Mouse (Mus musculus): ENCODE measurements around the gene Zcchc10.
"Not testable (repeated sequence)": the region's sequence is repeated elsewhere in the genome, so short reads cannot be mapped to it uniquely, and the experiment has no call there.

Gene Zcchc10

DNA sequence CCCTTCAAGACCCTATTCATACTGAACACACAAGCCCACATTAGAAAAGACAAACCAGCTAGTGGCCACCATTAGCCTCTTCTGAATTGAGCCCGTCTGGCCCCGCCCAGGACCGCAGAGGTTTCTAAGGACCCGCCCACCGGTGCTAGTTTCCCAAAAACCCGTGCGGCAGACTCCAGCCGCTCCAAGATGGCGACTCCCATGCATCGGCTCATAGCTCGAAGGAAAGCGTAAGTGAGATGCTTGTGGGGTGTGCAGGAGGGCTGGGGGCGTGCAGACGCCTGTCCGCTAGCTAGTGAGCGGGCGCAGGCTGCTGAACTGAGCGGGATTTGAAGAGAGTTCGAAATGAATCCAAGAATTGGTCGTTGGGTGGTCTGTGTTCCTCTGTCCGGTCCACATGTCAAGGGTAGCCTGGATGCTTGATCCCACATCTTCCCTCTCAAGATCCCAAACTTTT, at the start of gene Zcchc10:
Zcchc10 (plus strand) TSS at position 168 of the 457 bp plus-strand sequence.
- in situ Hi-C loops (cut with MboI, MseI) = no loop called here

DNA sequence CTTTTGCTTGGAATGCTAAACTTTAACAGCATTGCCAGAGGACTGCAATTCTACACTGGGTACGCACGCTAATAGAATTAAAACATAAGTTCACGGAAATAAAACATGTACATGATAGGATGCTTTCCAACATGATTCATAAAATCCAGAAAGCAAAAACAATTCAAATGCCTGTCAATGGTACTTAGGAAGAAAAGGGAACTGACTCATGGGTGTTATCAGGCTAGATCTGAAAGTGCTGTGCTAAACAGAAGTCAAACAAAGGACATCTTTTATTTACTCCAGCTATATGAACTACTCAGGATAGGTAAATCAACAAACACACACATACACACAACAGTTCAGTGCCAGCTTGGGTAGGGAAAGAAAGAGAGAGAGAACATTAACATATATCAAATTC, 49.1 kb upstream of the Zcchc10 start:
- in situ Hi-C loops (cut with MboI, MseI) = no loop called here

DNA sequence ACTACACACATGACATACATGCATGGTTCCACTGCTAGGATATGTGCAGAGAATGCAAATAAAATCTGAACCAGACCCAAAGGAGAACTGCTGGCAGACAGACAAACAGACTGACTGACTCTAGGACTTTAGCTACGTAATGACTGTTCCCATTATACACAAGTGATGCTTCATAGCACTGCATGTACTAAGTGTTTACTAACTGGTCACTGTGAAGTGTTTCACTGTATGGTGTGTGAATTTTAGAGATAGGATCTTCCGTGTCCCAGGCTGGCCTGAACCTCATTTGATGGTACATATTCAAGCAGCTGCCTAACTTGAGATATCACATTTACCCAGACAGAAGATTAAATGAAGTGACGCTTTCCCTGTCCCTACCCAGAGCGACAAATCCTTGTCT, 46.1 kb upstream of the Zcchc10 start:
- in situ Hi-C loops (cut with MboI, MseI) = no loop called here

DNA sequence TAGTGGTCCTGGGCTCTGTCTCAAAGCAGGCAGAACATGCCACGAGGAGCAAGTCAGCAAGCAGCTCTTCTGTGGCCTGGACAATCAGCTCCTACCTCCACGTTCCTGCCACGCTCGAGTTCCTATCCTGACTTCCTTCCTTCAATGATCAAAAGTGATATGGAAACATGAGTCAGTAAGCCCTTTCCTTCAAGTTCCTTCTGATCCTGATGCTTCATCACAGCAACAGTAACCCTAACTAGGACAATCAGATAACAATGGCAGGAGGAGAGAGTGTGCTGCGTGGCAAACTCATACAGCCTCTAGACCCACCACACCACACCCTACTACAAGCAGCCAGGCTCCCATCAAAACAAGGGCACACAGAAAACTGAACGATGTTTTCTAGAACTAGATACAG, 38.6 kb upstream of the Zcchc10 start:
- in situ Hi-C loops (cut with MboI, MseI) = no loop called here

DNA sequence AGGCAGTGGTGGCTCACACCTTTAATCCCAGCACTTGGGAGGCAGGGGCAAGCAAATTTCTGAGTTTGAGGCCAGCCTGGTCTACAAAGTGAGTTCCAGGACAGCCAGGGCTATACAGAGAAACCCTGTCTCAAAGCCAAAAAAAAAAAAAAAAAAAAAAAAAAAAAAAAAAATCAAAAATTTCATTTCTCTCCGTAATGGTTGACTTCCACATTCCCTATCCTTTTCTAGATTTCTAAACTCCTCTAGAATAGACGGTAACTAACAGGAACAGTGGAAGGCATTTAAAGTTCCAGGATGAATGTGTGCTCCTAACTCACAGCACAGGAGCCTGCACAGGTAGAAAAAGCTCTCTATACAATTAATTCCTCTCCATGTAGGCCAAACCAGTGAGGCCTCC, 34.3 kb upstream of the Zcchc10 start:
- in situ Hi-C loops (cut with MboI, MseI) = not testable (repeated sequence)

DNA sequence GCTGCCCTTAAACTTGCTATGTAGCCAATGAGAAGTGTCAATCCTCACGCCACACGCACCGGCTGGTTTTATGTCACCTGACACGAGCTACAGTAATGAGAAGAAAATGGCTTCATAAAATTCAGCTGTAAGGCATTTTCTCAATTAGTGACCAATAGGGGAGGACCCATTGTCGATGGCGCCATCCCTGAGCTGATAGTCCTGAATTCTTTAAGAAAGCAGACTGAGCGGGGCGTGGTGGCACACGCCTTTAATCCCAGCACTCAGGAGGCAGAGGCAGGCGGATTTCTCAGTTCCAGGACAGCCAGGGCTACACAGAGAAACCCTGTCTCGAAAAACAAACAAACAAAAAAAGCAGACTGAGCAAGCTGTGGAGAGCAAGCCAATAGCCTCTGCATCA, 33.6 kb upstream of the Zcchc10 start:
- in situ Hi-C loops (cut with MboI, MseI) = no loop called here

DNA sequence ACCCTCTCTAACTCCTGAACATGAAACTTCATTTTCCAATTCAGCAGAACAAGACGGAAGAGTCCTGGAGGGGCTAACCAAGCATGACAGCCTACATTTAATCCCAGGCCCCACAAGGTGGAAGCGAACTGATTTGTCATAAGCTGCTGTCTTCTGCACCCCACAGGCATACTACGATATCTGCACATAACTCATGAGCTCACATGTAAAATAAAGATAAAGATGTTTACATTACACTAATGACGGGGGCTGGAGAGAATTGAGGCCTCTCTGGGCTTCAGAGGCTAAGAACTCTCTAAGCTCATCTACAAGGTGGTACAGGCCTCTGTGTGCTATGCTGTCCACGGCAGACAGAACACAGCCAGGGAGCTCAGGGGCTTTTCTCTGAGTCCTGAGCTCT, 30.0 kb upstream of the Zcchc10 start:
- in situ Hi-C loops (cut with MboI, MseI) = no loop called here

DNA sequence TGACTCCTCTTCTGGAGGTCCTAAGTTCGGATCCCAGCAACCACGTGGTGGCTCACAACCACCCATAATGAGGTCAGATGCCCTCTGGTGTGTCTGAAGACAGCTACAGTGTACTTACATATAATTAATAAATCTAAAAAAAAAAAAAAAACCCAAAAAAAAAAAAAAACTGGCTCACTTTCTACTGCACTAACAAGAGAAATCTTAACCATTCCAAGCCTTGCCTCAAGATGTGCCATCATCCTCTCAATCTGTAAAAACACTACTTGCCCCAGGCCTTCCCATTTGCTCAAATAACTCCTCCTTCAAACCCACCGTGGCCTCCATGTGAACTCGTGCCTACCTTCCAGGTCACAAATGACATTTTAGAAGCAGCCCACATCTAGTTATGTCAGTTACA, 27.6 kb upstream of the Zcchc10 start:
- in situ Hi-C loops (cut with MboI, MseI) = no loop called here

DNA sequence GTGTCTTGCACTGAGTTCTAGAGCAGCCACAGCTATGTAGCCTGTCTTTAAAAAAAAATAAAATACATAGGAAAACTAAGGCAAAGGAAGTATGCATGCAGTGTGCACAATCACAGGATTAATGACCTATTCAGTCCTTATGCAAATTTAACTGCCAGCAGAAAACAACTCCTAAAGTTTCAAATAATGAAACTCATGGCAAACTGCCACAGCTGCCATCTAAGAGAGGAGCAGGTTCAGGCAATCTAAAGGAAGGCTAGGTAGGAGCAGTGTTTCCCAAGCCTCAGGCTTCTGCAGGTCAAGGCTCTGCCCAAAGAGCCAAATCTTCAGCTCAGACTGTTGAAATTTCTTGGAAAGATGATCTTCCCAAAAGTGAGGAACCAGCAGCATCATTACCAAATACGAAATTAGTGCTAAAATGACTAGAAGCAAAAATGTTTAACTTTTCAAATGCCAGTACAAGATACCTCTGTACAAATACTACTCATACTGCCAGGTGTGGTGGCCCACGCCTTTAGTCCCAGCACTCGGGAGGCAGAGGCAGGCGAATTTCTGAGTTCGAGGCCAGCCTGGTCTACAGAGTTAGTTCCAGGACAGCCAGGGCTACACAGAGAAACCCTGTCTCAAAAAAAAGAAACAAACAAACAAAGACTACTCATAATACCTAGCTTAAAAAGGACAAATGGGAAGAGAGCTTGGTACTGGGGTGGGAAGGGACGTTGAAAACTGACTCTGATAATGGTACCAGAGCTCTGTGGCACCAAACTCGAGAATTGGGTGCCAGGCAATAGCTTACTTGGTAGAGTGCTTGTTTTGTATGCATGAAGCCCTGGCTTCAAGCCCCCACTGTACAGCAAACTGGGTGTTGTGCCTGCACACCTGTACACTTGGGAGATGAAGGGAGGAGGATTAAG, 26.3 kb upstream of the Zcchc10 start:
- in situ Hi-C loops (cut with MboI, MseI) = no loop called here

DNA sequence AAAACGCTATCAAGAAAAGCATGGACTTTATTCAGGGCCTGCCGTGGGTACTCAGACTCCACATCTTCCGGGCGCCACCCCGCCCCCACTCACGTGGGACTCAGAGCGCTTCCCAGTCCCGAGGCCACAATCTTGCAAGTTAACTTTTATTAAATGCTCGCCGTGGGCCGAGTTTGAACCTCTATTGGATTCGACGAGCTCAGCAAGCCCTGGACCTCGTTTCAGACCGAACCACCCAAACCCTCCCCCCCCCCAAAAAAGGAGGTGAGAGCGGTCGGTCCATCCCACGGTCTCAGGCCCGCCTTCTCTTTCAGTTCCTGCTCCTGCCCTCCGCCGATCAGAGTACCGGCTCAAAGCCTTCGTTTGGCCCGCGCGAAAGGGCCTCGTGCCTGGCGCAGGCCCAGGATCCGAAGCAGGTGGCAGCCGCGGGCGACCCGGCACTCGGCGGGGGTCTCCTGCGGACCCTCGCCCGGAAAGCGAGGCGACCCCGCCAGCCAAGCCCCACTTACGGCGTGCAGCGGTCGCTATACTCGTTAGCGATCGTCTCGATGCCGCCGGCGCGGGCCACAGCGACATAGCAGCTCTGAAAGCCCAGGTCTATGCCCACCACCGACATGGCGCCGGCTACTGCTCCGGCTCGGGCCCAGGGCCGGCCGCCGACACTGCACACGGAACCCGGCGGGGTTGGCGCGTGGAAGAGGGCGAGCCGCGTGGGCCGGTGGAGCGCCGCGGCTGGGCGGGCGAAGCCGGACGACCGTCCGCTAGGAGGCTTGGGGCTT, 24.7 kb upstream of the Zcchc10 start:
- in situ Hi-C loops (cut with MboI, MseI) = loop anchor here (5.0 kb wide), 1 partner anchor 43 kb away; no protein-coding TSS in a partner anchor

DNA sequence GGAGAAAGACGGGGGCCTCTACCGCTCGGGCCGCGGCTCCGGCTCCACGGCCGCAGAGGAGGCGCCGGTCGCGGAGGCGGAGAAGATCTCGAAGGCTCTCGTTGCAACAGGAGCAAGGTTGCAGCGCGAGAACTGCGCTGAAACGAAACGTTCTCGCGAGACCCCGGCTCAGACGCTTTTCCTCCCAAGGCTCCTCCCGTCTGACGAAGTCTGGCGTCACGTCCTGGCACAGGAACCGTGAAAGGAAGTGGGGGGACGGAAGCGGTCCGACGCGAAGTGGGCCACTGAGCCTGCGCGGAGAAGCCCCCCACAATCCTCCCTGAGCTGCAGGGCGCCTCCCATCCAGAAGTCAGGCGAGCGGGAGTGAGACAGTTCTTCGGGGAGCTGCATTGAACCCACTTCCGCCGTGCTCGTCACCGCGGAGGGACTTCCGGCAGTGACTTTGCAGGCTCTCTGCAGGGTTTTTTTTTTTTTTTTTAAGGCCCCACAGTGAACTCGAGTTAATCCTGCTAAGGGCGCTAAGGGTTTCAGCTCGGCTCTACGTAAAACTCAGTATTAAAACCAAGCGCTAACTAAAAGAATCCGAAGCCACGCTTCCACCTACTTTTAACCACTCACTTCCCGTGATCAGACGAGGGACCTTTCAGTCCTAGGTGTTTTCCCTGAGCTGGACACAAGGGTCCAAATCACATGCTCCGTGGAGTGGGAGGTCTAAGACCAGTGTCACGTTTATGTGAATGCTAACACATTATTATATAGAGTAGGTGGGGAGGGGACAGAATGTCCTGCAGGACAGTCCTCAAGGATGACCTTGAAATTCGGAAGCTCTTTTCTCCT, 23.9 kb upstream of the Zcchc10 start, which contains the start of gene Hspa4:
Hspa4 (minus strand) TSS at position 128 of the 837 bp plus-strand sequence.
- in situ Hi-C loops (cut with MboI, MseI) = loop anchor here (5.0 kb wide), 1 partner anchor 42 kb away; no protein-coding TSS in a partner anchor

DNA sequence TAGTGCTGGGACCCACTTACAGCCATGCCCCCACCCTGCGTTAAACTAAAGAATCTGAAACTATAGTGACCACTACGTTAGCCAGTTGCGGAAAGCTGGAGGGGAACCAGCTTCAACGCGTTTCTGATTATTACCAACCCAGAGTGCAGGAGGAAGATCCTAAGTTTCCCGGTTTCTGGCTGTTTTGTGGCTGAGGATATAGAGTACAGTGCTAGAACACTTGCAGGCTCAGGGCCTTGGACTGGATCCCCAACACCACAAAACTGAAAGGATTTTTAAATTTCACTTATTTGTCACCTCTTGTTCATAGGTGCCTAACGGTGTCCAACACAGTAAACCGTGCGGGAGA, 23.3 kb upstream of the Zcchc10 start:
- in situ Hi-C loops (cut with MboI, MseI) = loop anchor here (5.0 kb wide), 1 partner anchor 41 kb away; no protein-coding TSS in a partner anchor

DNA sequence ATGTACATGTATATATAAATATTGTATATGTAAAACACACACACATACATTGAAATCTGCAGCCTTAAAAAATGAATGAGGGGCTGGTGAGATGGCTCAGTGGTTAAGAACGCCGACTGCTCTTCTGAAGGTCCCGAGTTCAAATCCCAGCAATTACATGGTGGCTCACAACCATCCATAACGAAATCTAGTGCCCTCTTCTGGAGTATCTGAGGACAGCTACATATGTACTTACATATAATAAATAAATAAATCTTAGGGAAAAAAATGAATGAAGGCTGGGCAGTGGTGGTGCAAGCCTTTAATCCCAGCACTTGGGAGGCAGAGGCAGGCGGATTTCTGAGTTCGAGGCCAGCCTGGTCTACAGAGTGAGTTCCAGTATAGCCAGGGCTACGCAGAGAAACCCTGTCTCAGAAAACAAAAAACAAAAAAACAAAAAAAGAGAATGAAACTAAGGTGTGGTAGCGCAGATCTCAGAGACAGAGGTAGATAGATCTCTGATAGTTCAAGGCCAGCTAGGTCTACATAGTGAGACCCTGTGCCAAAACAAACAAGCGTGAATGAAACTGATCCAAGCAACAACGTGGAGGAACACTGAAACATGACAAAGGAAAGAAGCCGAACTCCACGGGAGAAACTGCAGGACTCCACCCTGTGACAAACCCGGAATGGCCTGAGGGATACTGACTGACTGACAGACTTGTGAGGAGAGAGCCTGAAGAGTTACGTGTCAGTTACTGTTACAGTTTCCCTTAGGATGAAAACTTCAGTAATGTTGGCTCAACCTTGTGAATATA, 20.2 kb upstream of the Zcchc10 start:
- in situ Hi-C loops (cut with MboI, MseI) = loop anchor here (5.0 kb wide), 1 partner anchor 38 kb away; no protein-coding TSS in a partner anchor

DNA sequence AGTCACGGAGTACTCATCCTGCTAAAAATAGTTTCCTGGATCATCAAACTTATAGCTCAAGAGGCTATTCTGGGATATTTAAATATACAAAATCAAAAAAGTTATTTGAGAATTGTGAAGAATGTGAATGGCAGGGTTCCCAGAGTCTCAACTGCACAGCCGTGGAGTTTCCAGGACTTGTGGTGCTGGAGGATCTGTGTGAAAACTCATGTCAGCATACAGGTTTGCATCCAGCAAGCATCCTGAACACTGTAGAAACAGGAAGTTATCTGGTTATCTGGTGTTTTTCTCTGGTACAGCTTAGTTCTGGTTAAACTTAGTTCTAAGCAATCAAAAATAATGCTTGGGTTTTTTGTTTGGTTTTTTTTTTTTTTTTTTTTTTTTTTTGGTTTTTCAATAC, 17.5 kb upstream of the Zcchc10 start:
- in situ Hi-C loops (cut with MboI, MseI) = no loop called here

DNA sequence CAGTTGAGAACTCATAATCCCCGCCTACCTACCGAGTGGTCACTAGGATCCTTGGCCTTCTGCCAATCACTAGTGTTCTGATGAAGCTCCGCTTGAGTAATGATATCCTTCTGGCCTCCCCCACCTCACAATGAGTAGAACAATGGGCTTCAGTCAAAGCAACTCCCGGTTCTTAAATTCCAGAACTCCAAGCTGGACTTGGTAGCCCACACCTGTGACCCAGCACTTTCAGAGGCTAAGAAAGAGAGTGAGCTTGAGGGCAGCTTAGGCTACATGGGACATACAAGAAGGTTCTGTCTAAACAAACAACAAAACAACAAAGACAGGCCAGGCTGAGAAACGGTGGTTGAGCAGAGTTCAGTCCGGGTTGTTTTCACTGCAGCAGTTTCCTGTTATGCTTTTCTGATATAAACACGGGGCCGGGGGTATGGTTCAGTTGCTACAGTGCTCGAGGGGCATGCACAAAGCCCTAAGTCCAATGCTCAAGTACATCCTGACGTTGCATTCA, 16.9 kb upstream of the Zcchc10 start:
- in situ Hi-C loops (cut with MboI, MseI) = no loop called here

DNA sequence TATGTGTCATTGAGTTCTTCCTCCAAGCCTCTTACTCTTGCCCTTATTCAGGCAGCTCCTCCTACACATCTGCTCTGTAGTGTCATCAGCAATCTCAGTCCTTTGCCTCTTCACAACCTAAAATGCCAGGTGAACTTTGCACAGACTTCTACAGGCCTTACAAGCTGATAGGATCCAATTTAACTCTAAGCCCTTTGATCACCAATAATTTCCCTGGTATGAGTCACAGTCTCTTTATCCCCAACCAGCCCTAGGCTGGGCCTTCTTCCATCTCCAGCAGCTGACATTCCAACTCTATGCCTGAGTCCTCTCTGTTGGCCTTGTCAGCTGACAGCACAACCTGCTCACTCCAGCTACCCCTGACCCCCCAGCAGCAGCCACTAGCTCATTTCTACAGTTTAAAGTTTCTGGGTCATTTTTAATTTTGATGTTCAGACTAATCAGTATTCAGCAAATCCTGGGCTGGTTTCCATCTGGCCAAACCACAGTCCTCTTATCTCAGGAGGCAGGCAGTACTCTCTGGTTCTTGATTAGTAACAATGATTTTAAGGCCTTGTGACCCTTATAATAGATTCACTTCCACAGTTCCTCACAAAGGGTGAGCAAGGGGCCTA, 16.1 kb upstream of the Zcchc10 start:
- in situ Hi-C loops (cut with MboI, MseI) = no loop called here

DNA sequence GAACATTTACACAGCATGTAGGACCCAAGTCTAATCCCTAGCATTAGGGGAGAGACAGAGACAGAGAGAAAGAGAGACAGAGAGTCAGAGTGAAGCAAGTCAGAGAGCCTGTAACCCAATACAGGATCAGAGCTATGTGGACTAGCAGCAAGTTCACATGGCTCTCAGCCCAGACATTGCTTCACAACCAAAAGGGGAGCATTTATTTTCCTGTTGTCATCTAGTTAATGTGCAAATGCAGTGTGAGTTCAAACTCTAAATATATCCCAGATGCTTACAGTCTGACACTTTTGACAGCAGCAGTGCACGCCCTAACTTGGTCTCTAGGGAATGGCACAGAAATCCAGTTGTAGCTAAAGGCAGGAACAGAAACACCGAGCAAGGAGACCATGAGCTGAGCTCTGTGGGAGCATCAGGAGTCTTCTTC, 15.6 kb upstream of the Zcchc10 start:
- in situ Hi-C loops (cut with MboI, MseI) = no loop called here

DNA sequence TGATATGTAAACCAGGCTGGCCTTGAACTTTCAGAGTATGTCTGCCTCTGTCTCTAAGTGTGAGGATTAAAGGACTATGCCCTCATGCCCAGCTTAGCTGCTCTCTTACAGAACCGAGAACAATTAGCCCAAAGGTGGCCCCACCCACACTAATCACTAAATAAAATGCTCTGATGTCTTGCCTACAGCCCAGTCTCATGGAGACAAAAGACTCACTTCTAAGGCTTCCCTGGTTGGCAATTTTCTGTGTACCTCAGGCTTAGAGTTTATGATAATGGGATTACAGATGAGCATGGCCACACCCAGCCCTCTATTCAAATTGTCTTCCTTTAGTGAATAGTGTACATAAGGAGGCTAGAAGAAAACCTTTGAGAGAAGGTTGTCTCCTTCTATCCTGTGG, 13.1 kb upstream of the Zcchc10 start:
- in situ Hi-C loops (cut with MboI, MseI) = no loop called here

DNA sequence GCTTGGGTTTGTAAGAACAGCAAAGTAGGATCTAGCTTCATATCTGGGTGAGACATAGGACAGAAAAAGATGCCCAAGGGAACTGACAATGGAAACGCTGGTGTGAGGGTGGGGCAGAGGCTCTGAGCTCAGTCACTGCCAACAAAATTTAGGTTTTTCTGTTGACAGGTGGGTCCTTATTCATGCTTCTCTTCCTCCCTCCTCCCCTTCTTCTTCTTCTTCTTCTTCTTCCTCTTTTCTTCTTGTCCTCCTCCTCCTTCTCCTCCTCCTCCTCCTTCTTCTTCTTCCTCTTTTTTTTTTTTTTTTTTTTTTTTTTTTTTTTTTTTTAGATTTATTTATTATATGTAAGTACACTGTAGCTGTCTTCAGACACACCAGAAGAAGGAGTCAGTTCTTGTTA, 11.7 kb upstream of the Zcchc10 start:
- in situ Hi-C loops (cut with MboI, MseI) = not testable (repeated sequence)

DNA sequence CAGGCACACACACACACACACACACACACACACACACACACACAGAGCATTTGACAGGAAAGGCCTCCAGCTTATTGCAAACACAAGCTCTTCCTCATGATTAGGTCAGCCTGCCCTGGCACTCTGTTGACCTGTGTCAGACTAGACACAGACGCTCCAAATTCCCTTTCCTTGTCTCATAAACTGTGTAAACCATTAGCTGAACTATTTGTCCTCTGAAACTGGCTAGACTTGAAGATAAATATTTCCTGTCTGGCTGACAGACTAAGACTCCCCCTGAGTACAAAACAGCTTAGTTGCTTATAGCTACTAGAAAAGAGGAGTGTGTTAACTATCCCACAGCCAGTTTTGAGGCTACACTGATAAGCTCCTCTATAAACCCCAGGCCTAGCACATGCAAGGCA, 9.7 kb upstream of the Zcchc10 start:
- in situ Hi-C loops (cut with MboI, MseI) = no loop called here

Data from regulatory T cell (primary cell).